Mouse (Mus musculus) midbrain, embryonic 16.5 days (tissue): ENCODE measurements around the gene Rccd1. TPM values are rescaled to one million over a fixed set of nuclear protein-coding genes. Genes with fewer than 3 reads are reported as not detected.

ENCODE experiments used
- ATAC-seq: fragments of 200-750 bp; cut with Nextera tagmentation; 2 replicates; pipeline ENCODE4 v1.8.0; 2017; ENCODE audit warnings: moderate TSS enrichment
- H3K27ac ChIP-seq: fragments of 300-500 bp; sonication (generic); 2 replicates; pipeline ENCODE4 v1.5.1; 2014; ENCODE audit warnings: mild to moderate bottlenecking, low read length, mixed read lengths
- H3K27me3 ChIP-seq: fragments of 300-500 bp; sonication (generic); 2 replicates; pipeline ENCODE4 v1.6.1; 2014; ENCODE audit warnings: low read depth, low read length, mixed read lengths; ENCODE audit not compliant: control insufficient read depth, insufficient read depth
- H3K36me3 ChIP-seq: fragments of 300-500 bp; sonication (generic); 2 replicates; pipeline ENCODE4 v1.6.1; 2014; ENCODE audit warnings: mild to moderate bottlenecking, low read length, moderate library complexity, mixed read lengths; ENCODE audit not compliant: control insufficient read depth, insufficient read depth
- H3K4me1 ChIP-seq: fragments of 300-500 bp; sonication (generic); 2 replicates; pipeline ENCODE4 v1.6.1; 2014; ENCODE audit warnings: mild to moderate bottlenecking, low read length, mixed read lengths; ENCODE audit not compliant: control insufficient read depth, insufficient read depth
- H3K4me2 ChIP-seq: fragments of 300-500 bp; sonication (generic); 2 replicates; pipeline ENCODE4 v1.6.1; 2014; ENCODE audit warnings: mild to moderate bottlenecking, low read length, mixed read lengths
- H3K4me3 ChIP-seq: fragments of 300-500 bp; sonication (generic); 2 replicates; pipeline ENCODE4 v1.5.1; 2014; ENCODE audit warnings: low read depth, mild to moderate bottlenecking, low read length, moderate library complexity, mixed read lengths
- H3K9ac ChIP-seq: fragments of 300-500 bp; sonication (generic); 2 replicates; pipeline ENCODE4 v1.6.1; 2014; ENCODE audit warnings: low read depth, low read length, mixed read lengths
- H3K9me3 ChIP-seq: fragments of 300-500 bp; sonication (generic); replicated peaks from 2 replicates; pipeline ENCODE4 v1.6.1; 2014; ENCODE audit warnings: mild to moderate bottlenecking, low read length, mixed read lengths; ENCODE audit not compliant: control insufficient read depth, poor library complexity, severe bottlenecking
- WGBS: fragments of 180-500 bp; shearing (Covaris S2); extraction: QIAGEN DNeasy Blood & Tissue Kit; methylation state at CpG from one replicate; pipeline ENCODE4 v1.1.7; 2014; 5-methylcytosine and 5-hydroxymethylcytosine counted together
- polyA plus RNA-seq: library from polyadenylated mRNA; unstranded; fragments of >200 nt; fragmentation: Nextera tagmentation; extraction: Ambion mirVana; gene quantifications from 2 replicates; pipeline ENCODE4 v1.2.1, GENCODE M21; 2015

Gene Rccd1
- polyA plus RNA-seq, 1 experiment from 2014 or later: 10.7 TPM

DNA sequence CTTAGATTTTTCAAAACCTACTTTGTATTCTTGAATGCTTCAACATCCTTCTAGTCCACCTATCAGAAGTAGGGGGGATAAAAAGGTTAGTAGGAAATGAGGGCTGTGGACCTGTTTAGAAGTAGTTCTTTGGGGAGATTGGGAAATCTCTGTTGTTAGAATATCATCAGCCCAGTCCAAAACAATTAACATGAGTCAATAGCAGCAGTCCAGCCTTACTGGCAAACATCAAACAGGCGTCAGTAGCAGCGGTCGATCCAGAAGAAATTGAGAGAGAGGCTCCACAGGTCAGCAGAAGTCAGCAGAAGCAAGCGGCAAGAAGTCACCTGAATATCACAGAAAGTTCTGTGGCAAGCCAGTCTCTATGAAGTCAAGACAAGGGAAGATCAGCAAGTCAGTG, 79.4 kb downstream of the Rccd1 start:
- no peak overlapping the region for H3K4me2 ChIP-seq
- no peak overlapping the region for H3K27ac ChIP-seq
- H3K4me3 ChIP-seq: no peak overlapping the region
- no peaks in the 10 kb centered on the region for H3K9me3 ChIP-seq
- no peak for ATAC-seq
- WGBS: 93% methylated on average over 4 of the region's 4 CpGs
- no peaks in the 10 kb centered on the region for H3K4me1 ChIP-seq
- no peak overlapping the region for H3K9ac ChIP-seq
- H3K36me3 ChIP-seq: peaks cover 6% of the 10 kb centered on the region; the same call in 1 of the 2 replicates
- no peaks in the 10 kb centered on the region for H3K27me3 ChIP-seq

Other genes with a start within 250 kb of the Rccd1 start
- gene Idh2, start 209.1 kb downstream of the Rccd1 start, polyA plus RNA-seq: 210 and 224 TPM in 2 replicates
- 25.2 and 25.3 TPM in 2 replicates for gene Sema4b, start 137.6 kb downstream of the Rccd1 start, polyA plus RNA-seq
- gene Cib1, start 91.6 kb downstream of the Rccd1 start, polyA plus RNA-seq: 24.3 and 26.0 TPM in 2 replicates
- gene Gdpgp1, start 91.6 kb downstream of the Rccd1 start, polyA plus RNA-seq: 3.7 and 4.6 TPM in 2 replicates
- gene Ttll13, start 78.1 kb downstream of the Rccd1 start, polyA plus RNA-seq: 2.9 and 3.0 TPM in 2 replicates
- gene Ngrn, start 63.2 kb downstream of the Rccd1 start, polyA plus RNA-seq: 73.8 and 78.5 TPM in 2 replicates
- gene Vps33b, start 54.8 kb downstream of the Rccd1 start, polyA plus RNA-seq: 27.3 and 27.5 TPM in 2 replicates
- gene Prc1, start 30.0 kb downstream of the Rccd1 start, polyA plus RNA-seq: 22.6 and 23.7 TPM in 2 replicates
- 61.9 and 62.6 TPM in 2 replicates for gene Unc45a, start 16.6 kb upstream of the Rccd1 start, polyA plus RNA-seq
- gene Hddc3, start 18.6 kb upstream of the Rccd1 start, polyA plus RNA-seq: 23.3 and 27.7 TPM in 2 replicates
- 25.2 and 25.8 TPM in 2 replicates for gene Man2a2, start 46.9 kb upstream of the Rccd1 start, polyA plus RNA-seq
- gene Fes, start 63.5 kb upstream of the Rccd1 start, polyA plus RNA-seq: 2.7 and 3.4 TPM in 2 replicates
- 3.9 and 4.1 TPM in 2 replicates for gene Furin, start 81.0 kb upstream of the Rccd1 start, polyA plus RNA-seq
- gene Blm, start 210.7 kb upstream of the Rccd1 start, polyA plus RNA-seq: 6.8 and 8.7 TPM in 2 replicates